Mouse (Mus musculus) urinary bladder, adult 18-20 months (tissue): ENCODE measurements at regions not wholly inside any gene's neighbourhood (a gene's known extent, or its start where the extent isn't known, plus 50 kb on each side); places are given as distances from the start of the nearest gene placed in this dataset.

Source experiments
- DNase-seq, 2 experiments: peaks; one replicate each; pipeline ENCODE4 v3.0.0; 2022; ENCODE audit warnings: low spot score in 2 of 2, mixed read lengths in 2 of 2

DNA sequence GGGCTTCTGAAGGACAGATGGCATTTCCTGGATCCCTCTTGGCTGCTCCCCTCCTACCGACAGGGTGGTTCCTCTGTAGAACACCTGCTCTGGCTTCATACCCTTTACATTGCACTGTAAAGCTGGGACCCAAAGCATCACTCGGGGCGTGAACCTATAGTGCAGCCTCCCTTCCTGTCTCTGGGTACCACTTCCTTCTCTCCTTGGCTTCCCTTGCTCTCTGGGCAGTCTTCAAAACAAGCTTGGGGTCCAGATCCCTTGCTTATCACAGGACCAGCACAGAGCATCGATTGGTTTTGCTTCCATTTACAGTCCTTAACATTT is 346.4 kb downstream of the Rnf144a start:
- no peak for DNase-seq

DNA sequence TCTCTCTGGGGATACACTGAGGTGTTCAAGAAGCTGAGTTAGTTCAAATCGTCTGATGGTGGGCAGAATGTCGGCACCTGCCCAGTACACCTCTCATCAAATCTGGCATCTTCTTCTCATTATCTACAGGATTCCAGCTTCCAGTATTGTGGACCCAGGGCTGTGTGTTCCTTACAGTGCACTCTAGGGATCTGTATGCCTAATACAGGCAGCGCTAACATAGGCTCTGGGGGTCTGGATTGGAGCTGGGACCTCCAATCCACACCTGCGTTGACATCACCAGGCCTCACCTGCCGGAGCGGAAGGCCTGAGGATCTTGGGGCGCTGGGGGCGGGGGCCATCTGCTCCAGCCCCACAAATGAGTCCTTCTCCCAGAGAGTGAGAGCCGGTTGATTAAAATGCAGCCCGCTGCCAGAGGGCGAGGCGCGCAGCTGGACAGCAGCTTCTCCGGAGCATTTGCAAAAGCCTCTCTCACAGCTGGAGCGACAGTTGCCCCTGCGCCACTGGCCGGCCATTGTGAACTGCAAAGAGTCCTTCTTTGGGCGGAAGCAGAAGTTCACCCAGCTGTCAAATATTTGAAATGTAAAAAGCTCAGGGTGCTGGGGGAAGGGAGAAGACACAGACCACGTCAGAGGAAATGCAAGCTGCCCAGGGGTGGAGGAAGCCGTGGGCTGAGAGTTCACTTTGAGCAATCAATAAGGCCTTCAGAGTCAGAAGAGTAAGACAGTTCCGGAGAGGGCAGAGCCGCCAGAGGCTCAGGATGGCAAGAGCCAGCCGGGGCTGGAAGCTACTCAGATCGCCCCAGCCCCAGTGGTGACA is 347.0 kb downstream of the Rnf144a start:
- peak in 1 of 2 experiments; percentile 4 for DNase-seq

DNA sequence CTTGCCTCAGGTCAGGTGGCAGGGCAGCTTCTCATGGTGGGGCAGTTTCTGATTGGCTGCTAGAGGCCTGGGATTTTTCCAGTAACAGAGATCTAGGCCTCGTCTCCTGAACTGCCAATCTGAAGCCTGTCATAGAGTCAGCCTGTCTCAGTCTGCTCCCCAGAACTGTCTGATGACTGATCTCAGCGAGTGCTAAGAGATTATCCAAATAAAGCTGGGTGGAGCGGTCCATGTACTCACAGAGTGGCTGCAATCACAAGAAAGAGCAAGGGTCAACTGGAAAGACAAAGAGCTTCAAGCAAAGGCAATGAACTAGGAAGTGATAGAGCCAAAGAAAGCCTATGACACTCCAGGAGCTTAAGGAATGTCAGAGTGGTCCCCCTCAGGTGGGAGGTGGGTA is 354.7 kb downstream of the Rnf144a start:
- DNase-seq = no peak

DNA sequence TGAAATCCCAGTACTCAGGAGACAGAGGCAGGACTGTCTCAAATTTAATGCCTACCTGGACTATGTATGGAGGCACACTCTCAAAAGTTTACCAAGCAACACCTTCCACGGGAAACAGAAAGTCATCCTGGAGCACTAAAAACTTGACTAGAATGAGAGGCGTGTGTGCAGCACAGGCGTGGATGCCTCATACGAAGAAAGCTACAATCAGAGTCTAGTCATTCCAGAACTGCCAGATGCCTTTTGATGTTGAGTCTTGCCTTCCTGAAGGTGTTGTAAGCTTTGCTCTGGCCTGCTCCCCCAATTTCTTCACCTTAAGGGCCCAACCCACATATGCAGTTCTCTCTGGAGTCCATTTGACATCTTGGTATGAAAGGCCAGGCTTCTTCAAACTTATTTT is 356.0 kb downstream of the Rnf144a start:
- no peak for DNase-seq

DNA sequence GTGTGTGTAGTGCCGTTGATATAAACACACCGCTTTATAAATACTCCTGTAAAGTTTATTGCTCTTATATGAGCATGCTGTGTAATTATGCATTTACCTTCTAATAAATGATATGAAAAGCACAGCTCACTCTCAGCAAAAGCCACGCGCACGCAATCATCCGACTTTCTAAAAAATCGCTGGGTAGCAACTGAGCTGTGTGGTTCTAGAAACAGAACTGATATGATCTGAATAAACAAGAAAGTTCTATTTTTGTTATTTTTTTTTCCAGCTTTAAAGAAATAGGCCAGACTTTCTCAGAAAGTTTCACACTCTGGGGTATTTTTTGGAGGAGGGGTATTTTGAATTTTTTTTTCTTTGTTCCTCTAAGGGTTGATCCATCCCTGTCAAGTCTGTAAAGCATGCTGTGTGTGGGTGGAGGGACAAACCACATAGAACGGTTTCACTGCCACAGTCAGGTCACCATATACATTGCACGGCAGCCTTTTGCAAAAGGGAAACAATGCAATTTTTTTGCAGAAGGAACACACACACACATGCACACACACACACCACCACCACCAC is 357.5 kb downstream of the Rnf144a start:
- no peak for DNase-seq

DNA sequence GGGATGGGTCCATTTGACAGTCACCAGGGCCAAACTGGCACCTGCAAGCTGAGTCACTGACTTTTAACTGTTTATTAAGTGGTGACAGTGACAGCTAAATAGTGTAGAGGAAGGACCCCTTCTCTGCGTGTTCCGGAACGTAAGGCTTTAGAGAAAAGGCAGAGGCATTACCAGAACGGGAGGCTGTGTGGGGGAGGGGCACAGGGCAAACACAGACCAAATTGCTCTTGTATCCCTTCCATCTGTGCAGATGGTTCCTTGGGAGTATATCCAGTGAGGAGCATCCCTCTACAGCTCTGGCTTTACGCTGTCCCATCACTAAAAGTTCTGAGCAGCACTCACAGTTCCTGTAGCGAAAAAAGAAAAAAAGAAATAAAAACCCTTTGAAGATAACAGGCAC is 368.1 kb downstream of the Rnf144a start:
- DNase-seq = no peak

DNA sequence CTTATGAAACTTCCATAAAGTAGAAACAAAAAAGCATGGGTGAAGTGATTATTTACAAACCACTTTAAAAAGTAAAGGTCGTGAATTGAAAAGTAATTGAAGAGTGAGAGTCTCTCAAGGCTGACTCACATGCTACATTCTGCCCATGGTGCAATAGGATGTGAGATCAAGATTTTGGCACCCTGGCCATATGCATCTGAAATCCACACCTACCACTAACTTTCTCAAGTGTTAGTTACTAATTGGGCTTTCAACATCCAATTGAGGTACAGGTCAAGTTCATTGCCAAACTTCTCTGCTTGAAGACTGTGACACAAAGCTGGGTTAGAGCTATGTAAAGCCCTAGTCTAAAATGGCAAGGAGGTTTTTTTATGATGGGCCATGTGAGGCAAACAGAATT is 369.7 kb downstream of the Rnf144a start:
- DNase-seq = no peak

DNA sequence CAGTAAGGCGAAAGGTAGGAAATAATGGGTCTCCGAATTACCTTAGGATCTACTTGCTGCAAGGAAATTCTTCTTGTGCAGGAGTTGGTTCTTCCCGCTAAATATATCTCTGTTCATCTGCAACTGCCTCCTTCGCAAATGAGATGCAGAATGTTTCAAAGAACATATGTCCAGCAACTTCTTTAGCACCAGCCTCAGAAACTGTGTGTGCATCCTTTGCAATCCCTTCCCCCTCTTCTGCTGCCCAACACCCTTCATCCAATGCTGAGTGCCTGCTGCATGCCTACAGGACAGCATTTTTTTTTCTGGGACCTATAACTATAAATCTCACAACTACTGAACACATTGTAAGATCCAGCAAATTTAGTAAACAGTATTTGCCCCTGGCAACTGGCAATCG is 402.1 kb downstream of the Rnf144a start:
- DNase-seq = no peak

DNA sequence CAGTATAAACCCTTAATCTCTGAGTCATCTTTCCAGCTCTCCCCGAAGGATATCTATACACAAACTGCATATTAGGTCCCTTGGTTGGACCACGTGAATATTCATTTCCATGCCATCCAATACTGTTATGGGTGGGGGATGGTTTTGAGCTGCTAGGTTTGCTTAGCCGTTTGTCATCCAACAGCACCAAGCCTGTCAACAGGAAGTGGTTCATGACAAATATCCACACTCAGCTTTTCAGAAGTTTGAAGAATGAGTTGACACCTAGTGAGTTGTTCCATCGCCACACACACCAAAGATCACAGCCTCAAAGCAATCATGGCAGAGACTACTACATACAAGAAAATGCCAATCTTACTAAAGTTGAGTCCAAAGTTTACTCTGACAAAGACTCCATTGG is 421.0 kb downstream of the Rnf144a start:
- no peak for DNase-seq

DNA sequence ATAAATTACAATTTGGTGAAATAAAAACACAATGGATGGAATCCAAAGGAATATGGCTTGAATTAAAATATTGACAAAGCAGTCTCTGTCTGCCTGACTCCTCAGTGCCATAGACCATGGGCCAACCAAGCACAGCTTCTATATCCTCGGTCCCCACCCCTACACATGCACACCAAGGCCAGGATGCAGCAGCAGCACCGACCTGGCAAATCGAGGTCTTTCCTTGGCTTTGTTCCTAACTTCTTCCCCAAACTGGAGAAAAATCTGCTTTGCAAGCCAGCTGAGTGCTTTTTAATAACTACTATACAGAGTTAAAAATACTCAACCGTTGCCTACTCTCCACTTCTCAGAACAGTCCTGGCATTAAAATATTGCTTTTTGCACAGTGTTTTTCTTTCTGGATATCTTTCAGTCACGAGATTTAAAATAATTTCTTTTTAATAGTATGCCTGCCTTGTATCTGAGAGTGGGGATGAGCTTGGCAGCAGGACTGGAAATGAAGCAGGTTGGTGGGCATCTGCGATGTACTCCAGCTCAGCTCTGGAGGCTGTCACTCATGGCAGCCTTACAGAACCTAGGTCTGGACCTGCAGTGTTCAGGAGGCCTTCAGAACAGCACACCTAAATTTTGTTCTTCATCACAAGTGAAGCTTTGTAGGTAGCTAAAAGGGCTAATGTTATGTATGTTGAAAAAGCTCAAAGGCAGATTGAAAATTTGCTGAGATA is 423.1 kb downstream of the Rnf144a start:
- DNase-seq = no peak

DNA sequence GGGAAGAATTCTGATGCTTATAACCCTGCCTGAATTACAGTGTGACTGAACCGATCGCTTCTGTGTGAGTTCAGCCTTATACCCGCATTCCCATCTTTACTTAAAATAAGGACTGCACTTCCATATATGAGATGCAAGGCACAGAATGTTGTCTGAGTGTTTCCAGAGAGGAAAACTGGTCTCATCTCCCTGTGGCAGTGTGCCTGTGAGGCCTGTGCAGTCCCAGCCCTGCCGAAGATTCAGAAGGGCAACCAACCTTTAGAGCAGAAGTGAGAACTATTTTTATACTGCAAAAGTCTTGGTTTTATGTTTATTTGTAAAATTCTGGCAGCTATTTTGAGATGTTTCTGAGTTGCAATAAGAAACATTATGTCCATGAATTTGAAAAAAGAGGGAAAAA is 432.5 kb downstream of the Rnf144a start:
- no peak for DNase-seq

DNA sequence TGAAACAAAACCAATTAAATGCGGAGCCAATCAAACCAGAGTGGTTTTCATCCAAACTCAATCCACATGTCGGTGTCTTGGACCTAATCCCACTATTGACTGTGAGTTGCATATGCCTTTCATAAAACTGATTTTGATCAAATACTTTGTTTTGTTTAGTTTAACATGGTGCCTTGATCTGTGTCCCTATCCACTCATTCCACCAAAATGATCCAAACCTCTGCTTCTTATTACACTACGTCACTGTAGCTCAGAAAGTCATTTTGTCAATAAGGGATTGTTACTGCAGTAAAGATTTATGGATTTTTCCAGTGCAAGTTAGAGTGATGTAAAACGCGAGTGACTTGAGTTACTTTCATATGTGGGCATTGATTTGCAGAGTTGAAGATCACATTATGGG is 436.7 kb downstream of the Rnf144a start:
- no peak for DNase-seq

DNA sequence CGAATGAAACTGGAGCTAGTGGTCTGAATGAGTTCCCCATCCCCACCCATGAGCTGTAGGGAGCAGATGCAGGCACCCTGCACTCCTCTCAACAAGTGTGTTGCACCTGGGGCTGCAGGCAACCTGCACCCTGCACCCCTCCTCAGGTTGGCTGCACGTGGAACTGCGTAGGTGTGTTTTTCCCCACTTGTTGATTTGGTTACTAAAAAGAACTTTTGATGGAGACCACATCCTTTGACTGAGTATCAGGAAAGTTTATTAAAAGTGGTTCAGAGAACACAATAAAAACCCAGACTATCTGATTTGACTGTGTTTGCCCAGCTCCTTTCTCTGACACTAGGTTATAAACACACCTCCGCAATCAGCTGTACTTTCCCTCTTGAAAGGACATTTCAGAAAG is 456.5 kb downstream of the Rnf144a start:
- no peak for DNase-seq

DNA sequence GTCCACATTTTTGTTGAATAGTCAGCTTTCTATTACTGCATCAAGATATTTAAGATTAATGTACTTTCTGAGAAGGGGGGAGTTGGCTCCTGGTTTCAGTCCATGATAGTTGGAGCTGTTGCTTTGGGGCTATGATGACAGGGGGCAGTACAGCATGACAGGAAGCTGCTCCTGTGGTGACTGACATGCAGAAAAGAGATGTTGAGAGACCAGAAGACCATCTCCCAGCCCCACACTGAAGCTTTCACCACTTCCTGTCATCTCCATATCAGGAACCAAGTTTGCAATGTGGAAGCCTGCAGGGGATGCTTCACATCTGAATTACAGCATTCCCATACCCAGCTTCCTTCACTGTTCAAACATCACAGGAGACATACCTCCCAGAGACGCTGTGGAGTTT is 457.5 kb downstream of the Rnf144a start:
- DNase-seq = no peak

DNA sequence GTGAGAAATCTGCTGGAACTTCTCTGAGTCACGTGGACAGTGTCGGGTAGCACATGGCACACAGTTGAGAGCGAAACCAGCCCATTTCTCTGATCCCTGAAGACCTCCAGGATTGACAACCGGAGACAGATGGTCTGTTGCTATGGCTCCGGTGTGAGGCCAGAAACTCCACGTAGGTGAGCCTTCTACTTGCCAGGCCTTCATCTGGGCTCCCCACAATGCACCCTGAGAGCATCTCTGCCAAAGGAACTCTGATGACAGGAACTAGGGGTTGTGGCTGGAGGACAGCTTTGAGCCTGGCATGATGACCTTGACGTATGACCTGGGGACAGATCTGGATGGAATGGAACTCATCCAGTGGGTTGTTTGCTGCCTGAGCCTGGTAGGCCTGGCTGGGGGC is 467.9 kb downstream of the Rnf144a start:
- DNase-seq = no peak

DNA sequence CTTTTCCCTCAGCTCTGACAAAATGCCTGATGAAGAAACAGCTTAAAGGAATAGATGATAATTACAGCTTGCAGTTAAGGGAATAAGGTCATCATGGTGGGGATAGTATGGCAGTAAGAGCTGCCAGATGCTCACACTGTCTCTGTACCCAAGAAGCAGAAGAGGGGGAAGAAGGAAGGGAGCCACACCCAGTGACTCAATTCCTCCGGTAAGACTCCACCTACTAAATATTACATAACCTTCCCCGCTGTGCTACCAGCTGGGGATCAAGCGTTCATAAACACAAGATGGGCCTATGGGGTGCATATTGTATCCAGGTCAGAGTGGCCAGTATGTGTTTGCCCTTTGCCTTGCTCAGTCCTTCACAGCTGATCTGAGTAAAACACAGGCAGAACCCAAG is 468.9 kb downstream of the Rnf144a start:
- DNase-seq = no peak

DNA sequence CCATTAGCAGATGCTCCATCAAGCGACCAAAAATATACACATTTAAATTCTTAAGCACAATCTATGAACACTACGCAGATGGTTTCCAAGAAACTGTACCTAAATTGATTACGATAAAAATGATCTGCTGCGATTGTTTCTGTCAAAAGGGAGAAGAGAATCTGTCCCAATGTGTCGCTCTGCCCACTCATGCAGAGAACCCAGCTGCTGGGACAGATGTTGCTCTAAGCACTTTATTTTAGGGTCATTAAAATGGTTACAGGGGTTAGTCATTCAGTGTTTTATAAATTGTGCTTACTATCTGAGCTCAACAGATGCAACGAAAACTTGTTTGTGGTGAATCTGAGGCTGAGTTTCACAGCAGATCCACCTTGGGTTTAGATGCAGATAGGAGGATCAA is 476.2 kb downstream of the Rnf144a start:
- no peak for DNase-seq

DNA sequence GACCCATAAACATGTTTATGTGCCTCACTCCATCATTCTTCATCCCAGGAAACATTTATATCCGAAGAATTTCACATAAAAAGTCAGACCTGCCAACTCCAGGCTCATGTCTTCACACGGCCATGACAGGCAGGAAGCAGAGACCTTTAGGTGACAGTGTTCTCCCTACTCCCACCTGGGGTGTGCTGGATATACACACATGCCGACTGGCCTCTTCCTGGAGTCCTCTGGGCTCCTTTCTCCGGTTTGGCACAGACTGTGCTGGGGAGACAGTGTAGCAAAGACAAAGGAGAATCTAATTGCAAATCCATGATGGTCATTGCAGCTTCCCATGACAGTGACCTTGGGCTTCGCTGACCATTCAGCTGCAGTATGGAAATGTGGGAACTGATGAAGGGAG is 480.1 kb downstream of the Rnf144a start:
- no peak for DNase-seq

DNA sequence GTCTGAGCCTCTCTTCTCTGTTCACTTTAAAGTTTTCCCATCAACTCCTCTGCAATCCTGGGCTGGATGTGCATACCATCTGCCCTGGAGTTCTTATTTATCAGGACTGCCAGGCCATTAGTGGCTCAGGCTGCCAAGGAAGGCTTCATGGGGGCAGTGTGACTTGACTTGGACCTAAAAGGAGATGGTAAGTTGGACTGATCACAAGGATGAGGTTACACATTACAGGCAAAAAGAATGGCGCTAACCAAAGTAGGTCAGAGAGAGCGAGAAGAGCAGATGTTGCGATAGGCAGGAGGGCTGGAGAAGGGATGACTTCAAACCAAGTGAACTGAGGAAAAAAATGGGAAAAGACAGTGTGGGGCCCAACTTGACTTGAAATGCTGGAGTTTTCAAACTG is 480.5 kb downstream of the Rnf144a start:
- no peak for DNase-seq

DNA sequence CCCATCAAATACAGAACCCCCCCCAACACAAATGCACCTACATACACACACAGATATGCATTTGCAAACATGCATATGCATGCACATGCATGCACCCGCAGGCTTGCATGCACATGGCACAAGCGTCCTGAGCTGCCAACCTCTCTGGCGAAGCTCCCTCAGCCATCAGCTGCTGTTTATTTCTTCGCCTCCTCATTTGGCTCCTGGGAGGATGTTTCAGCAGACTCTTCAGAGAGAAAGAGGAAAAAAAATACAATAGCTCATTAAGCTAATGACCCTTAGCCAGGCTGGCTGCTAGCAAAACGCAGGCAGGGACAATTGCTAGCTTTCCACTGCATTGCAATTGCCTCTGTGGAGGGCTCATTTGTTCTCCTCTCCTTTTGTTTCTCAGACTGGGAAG is 488.7 kb downstream of the Rnf144a start:
- no peak for DNase-seq

DNA sequence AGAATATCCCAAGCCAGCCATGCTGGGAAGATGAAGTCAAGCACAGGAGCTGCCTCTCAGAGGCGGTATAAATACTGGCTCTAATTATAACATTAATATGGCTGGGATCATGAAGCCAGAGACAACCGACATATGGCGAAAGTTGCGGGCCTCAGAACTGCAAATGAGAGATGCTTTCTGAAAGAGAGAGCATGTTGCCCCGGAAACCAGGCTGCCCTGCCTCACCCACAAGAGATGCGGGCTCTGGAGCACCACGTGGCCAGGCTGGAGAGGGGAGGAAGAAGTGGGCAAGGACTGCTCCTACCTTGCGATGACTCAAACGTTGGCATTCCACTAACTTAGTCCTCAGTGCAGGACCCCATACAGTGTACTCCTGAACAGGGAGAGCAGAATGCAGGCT is 490.5 kb downstream of the Rnf144a start:
- DNase-seq = no peak

DNA sequence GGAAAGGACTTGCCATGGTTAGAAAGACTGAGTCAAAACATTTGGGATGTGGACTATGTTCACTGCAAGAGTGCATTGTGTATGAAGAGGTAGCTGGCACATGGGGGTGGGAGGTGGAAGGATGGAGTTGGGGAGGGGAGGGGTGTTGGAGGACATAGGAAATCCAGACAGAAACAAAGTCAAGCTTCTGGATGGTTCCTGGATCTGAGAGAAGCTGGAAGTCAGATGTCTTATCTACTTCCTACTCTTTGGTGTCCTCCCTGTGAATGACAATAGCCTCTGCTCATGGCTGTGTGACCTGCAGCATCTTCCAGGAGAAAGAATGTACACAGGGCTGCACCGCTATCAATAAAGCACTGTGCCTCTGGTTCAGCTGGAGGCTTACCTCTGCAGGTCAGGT is 491.3 kb downstream of the Rnf144a start:
- no peak for DNase-seq

DNA sequence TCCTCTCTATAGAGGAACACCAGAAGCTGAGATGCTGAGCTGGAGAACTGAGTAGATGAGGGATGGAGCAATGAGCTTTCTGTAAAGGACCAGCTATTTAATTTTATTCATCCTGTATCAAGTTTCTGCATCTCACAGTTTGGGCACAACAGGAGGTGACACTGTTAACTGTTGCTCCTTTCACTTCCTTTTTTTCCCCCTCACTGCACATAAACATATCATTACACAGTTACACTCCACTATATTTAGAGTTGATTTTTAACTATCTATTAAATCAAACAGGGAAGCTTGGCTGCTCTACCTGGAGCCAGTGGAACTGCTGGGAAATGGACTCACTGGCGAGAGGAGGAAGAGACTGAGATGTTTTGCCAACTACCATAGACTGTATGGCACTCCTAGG is 509.4 kb downstream of the Rnf144a start:
- no peak for DNase-seq
